Mouse (Mus musculus) heart, postnatal 0 days (tissue): ENCODE results near the gene Fam120b. TPM values are rescaled to one million over a fixed set of nuclear protein-coding genes. Genes with fewer than 3 reads are reported as not detected.

Experiments used
- ATAC-seq: fragments of 200-750 bp; cut with Nextera tagmentation; 2 replicates; pipeline ENCODE4 v1.8.0; 2017; ENCODE audit warnings: low read depth, moderate number of reproducible peaks, moderate library complexity; ENCODE audit not compliant: insufficient read depth
- DNase-seq: peaks from one replicate; pipeline ENCODE4 v3.0.0-alpha.2; 2016; ENCODE audit warnings: low spot score
- H3K27ac ChIP-seq: fragments of 300-500 bp; sonication (generic); 2 replicates; pipeline ENCODE4 v1.5.1; 2014; ENCODE audit warnings: low read depth, mild to moderate bottlenecking
- H3K27me3 ChIP-seq: fragments of 300-500 bp; sonication (generic); 2 replicates; pipeline ENCODE4 v1.6.1; 2014; ENCODE audit warnings: low read length, mixed read lengths; ENCODE audit not compliant: control insufficient read depth, insufficient read depth
- H3K36me3 ChIP-seq: fragments of 300-500 bp; sonication (generic); replicated peaks from 2 replicates; pipeline ENCODE4 v1.6.1; 2014; ENCODE audit warnings: low read length, mixed read lengths; ENCODE audit not compliant: control insufficient read depth, insufficient read depth
- H3K4me1 ChIP-seq: fragments of 300-500 bp; sonication (generic); 2 replicates; pipeline ENCODE4 v1.6.1; 2014; ENCODE audit warnings: antibody characterized with exemption; ENCODE audit not compliant: control insufficient read depth, insufficient read depth
- H3K4me2 ChIP-seq: fragments of 300-500 bp; sonication (generic); 2 replicates; pipeline ENCODE4 v1.6.1; 2014; ENCODE audit warnings: low read depth, mild to moderate bottlenecking, low read length, moderate library complexity
- H3K4me3 ChIP-seq: fragments of 300-500 bp; sonication (generic); 2 replicates; pipeline ENCODE4 v1.5.1; 2014; ENCODE audit warnings: low read depth, low read length
- H3K9ac ChIP-seq: fragments of 300-500 bp; sonication (generic); replicated peaks from 2 replicates; pipeline ENCODE4 v1.6.1; 2014; ENCODE audit warnings: low read depth, low read length, mixed read lengths
- H3K9me3 ChIP-seq: fragments of 300-500 bp; sonication (generic); replicated peaks from 2 replicates; pipeline ENCODE4 v1.6.1; 2016; ENCODE audit warnings: low read length; ENCODE audit not compliant: control insufficient read depth
- CTCF ChIP-seq: IDR thresholded peaks from 2 replicates; pipeline ENCODE4 v1.5.1; 2016; ENCODE audit warnings: antibody characterized with exemption, control low read depth, low read depth
- EP300 ChIP-seq: IDR thresholded peaks from 2 replicates; pipeline ENCODE4 v1.6.1; 2016; ENCODE audit warnings: antibody characterized with exemption, low read depth
- WGBS: fragments of 180-500 bp; shearing (Covaris S2); extraction: QIAGEN DNeasy Blood & Tissue Kit; methylation state at CpG from one replicate; pipeline ENCODE4 v1.1.7; 2014; 5-methylcytosine and 5-hydroxymethylcytosine counted together
- polyA plus RNA-seq: library from polyadenylated mRNA; unstranded; fragments of >200 nt; fragmentation: Nextera tagmentation; extraction: Ambion mirVana; gene quantifications from 2 replicates; pipeline ENCODE4 v1.2.1, GENCODE M21; 2015
- total RNA-seq: library from RNA; depleted of rRNA; stranded (reverse); fragments of >200 nt; gene quantifications from 2 replicates; pipeline ENCODE4 v1.2.3, GENCODE M21; 2014; ENCODE audit warnings: low replicate concordance

Gene Fam120b
- total and polyA plus RNA-seq, 2 experiments from 2014 or later: 10.5 to 10.9 TPM

DNA sequence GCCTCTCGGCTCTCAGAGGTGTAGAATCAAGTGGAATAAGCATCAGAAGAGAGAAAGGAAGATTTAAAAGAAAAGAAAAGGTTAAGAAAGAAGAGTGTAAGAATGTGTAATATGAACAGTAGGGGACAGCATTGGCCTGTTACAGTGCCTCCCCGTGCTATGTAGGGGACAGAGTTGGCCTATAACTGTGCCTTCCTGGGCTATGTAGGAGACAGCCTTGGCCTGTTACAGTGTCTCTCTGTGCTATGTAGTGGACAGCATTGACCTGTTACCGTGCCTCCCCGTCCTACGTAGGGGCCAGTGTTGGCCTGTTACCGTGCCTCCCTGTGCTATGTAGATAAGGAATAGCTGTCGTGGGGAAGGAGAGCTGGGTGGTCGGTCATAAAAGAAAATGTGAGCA lies 23.5 kb downstream of the Fam120b start:
- Histone ChIP-seq H3K4me1 (no peaks in the 10 kb centered on the region), H3K9ac (no peak overlapping the region), H3K4me2 (no peak overlapping the region), H3K9me3 (no peaks in the 10 kb centered on the region), H3K27ac (no peak overlapping the region), H3K4me3 (no peak overlapping the region), H3K36me3 (peaks cover 79% of the 10 kb centered on the region), H3K27me3 (no peaks in the 10 kb centered on the region)
- peak; percentile 90 for ATAC-seq
- no peak for DNase-seq
- WGBS: 56% methylated on average over 8 of the region's 8 CpGs
- TF ChIP-seq CTCF: peak; percentile 72
- TF ChIP-seq EP300: no peak

DNA sequence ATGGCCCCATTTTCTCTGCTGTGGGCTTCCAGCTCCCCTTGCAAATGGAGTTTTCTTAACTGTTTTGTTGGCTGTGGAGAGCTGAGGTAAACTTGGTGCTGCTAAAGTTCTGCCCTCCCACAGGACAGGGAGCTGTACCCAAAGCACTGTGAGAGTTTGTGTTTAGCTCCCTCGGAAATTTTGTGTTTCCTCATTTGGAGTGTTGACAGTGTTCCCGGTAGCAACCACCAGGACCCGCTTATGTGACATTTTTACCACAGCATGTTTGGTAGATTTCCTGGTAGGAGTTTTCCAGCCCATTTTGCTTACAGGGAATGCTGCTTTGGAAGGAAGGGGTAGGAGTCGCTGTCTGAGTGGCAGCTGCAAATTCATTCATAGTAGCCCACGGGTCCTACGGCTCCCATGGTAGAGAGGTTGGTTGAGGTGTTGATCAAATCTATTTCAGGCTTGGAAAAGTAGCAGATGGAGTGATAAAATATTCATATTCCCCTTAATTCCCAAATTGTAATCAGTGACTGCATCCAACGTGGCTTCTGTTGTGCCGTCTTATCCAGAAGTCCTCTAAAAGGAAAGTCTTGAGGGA lies 24.1 kb downstream of the Fam120b start:
- H3K4me3 ChIP-seq: no peak overlapping the region
- 79% methylated on average over 8 of the region's 8 CpGs for WGBS
- H3K36me3 ChIP-seq: peaks cover 77% of the 10 kb centered on the region

DNA sequence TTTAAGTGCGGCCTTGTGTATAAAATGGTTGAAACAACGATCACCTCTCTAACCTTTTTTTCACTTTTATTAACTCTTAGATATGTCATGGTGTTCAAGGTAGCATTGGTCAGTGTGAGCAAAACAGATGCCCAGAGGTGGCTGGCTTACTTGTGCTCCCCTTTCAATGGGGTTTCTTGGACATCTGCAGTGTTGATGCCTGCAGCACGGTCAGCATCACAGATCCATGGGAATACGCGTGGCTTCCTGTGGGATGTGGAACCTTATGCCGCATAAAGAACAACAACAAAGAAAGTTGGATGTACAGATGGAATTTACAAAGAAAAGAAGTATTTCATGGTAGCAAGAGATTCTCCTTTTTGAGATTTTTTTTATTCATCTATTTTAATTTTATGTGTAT lies 25.4 kb downstream of the Fam120b start:
- 94% methylated on average over 6 of the region's 6 CpGs for WGBS
- Histone ChIP-seq H3K9ac (no peak overlapping the region), H3K4me3 (no peak overlapping the region), H3K27me3 (no peaks in the 10 kb centered on the region), H3K9me3 (no peaks in the 10 kb centered on the region), H3K4me1 (no peaks in the 10 kb centered on the region), H3K27ac (no peak overlapping the region), H3K36me3 (peaks cover 73% of the 10 kb centered on the region), H3K4me2 (no peak overlapping the region)
- no peak for DNase-seq
- TF ChIP-seq CTCF: no peak
- no peak for TF ChIP-seq EP300
- ATAC-seq: no peak

More for the DNA sequence above, 24.1 kb downstream of the Fam120b start:
- Histone ChIP-seq H3K27me3 (no peaks in the 10 kb centered on the region), H3K9ac (no peak overlapping the region), H3K4me1 (no peaks in the 10 kb centered on the region), H3K9me3 (no peaks in the 10 kb centered on the region), H3K4me2 (no peak overlapping the region), H3K27ac (no peak overlapping the region)
- ATAC-seq: no peak
- no peak for DNase-seq
- TF ChIP-seq EP300 (no peak), CTCF (no peak)

DNA sequence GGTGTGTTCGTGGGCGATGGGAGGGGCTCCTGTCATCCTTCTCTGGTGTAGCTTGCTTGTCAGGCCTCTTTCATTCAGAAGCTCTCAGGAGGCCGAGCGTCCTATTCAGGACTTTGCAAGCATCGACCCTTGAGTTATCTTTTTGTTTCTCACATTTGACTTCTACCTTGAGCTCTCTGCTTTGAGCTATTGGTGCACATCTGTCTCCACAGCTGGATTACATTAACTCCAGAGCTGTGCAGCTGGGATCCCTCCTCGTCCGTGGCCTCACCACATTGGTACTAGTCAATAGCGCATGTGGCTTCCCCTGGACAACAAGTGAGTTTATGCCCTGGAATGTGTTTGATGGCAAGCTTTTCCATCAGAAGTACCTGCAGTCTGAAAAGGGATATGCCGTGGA lies 26.7 kb downstream of the Fam120b start:
- H3K9ac ChIP-seq: no peak overlapping the region
- 91% methylated on average over 9 of the region's 9 CpGs for WGBS
- peaks cover 71% of the 10 kb centered on the region for H3K36me3 ChIP-seq
- no peaks in the 10 kb centered on the region for H3K27me3 ChIP-seq
- no peaks in the 10 kb centered on the region for H3K4me1 ChIP-seq
- no peak overlapping the region for H3K27ac ChIP-seq
- TF ChIP-seq EP300 (no peak), CTCF (no peak)
- ATAC-seq: no peak
- no peaks in the 10 kb centered on the region for H3K9me3 ChIP-seq
- no peak for DNase-seq
- H3K4me3 ChIP-seq: no peak overlapping the region
- H3K4me2 ChIP-seq: no peak overlapping the region

DNA sequence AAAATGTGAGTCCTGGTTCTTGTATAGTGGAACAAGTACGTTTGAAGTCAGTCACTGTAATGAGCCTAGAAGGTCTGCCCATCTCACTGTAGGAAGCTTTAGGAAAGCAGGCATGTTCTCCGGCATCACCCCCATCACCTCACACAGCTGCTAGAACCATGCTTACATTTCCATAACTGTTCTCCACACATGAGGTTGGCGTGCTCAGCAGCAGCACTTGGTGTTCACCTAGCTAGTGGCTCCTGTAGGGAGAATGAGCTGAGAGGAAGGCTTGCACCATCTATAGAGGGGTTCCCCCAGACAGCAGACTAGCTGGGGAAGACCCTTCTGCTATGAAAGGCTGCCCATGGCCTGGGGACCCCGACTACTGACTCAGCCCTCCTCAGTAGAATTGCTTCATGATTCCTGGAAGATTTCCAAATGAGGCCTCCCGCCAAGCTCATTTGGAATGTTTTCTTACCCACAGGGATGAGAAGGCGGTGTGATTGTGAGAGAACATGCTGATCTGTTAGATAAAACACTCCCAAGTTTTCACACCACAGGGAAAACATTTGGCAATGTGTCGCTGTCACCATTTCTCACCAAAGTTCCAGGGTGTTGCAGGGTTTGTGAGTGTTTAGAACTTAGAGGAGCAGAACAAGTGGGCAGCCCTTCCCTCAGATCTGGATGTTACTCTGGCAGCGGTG lies 27.2 kb downstream of the Fam120b start:
- H3K4me3 ChIP-seq: no peak overlapping the region
- no peaks in the 10 kb centered on the region for H3K9me3 ChIP-seq
- H3K27me3 ChIP-seq: no peaks in the 10 kb centered on the region
- H3K4me1 ChIP-seq: no peaks in the 10 kb centered on the region
- 50% methylated on average over 8 of the region's 8 CpGs for WGBS
- no peak for TF ChIP-seq EP300
- no peak for TF ChIP-seq CTCF
- H3K4me2 ChIP-seq: no peak overlapping the region
- DNase-seq: no peak
- H3K36me3 ChIP-seq: peaks cover 66% of the 10 kb centered on the region
- no peak overlapping the region for H3K27ac ChIP-seq
- ATAC-seq: no peak
- no peak overlapping the region for H3K9ac ChIP-seq
